Mouse (Mus musculus): Measurements from ENCODE around the gene Oprd1. TPM values are rescaled to one million over a fixed set of nuclear protein-coding genes. Genes with fewer than 3 reads are reported as not detected.

Gene Oprd1
- total and polyA plus RNA-seq, 3 experiments = 0.01 TPM; not detected in 2

- TF ChIP-seq RCOR1 (IDR thresholded peaks at IDR 0.05; ENCODE audit: low read depth, low read length) (no peak), MEF2A (IDR thresholded peaks at IDR 0.05; ENCODE audit: extremely low read depth, insufficient replicate concordance, low read depth, low read length, poor library complexity, severe bottlenecking) (no peak), MAZ (IDR thresholded peaks at IDR 0.05; ENCODE audit: low read depth, low read length) (no peak), POLR2AphosphoS2 (IDR thresholded peaks at IDR 0.05; ENCODE audit: low read length) (no peak), POLR2A (IDR thresholded peaks at IDR 0.05; ENCODE audit: control insufficient read depth in 1 of 2, insufficient read depth in 1 of 2, low read depth in 1 of 2, low read length in 2 of 2, poor library complexity in 1 of 2) (no peak), RAD21 (IDR thresholded peaks at IDR 0.05; ENCODE audit: low read depth, low read length) (no peak), TBP (IDR thresholded peaks at IDR 0.05; ENCODE audit: low read depth, low read length) (no peak), CHD2 (IDR thresholded peaks at IDR 0.05; ENCODE audit: low read length) (no peak), USF2 (IDR thresholded peaks at IDR 0.05; ENCODE audit: borderline replicate concordance in 1 of 2, insufficient read depth in 1 of 2, low read depth in 1 of 2, low read length in 2 of 2) (no peak), TAL1 (IDR thresholded peaks at IDR 0.05; ENCODE audit: low read length) (no peak), ETS1 (IDR thresholded peaks at IDR 0.05; ENCODE audit: low read depth, low read length) (no peak), MYC (IDR thresholded peaks at IDR 0.05; ENCODE audit: low read depth, low read length) (no peak)
- no peak for DNase-seq (ENCODE audit: low read depth, low spot score)
- Histone ChIP-seq H3K9ac (ENCODE audit: control insufficient read depth, low read depth, low read length, poor library complexity, severe bottlenecking) (no peak overlapping the region), H3K79me2 (ENCODE audit: control insufficient read depth, insufficient read depth, low read length, poor library complexity) (no peaks in the 10 kb centered on the region), H3K27ac (ENCODE audit: control insufficient read depth, low read depth, low read length) (no peak overlapping the region), H3K27me3 (ENCODE audit: control insufficient read depth in 1 of 2, insufficient read depth in 2 of 2, low read length in 2 of 2) (peaks cover 6 to 23% of the 10 kb centered on the region in 2 experiments), H3K9me3 (replicated peaks; ENCODE audit: insufficient read depth, low read length) (no peaks in the 10 kb centered on the region), H3K4me1 (ENCODE audit: control insufficient read depth in 1 of 2, insufficient read depth in 2 of 2, low read length in 2 of 2) (no peaks in the 10 kb centered on the region), H3K36me3 (ENCODE audit: control insufficient read depth in 1 of 2, insufficient read depth in 2 of 2, low read length in 2 of 2) (no peaks in the 10 kb centered on the region), H3K4me3 (ENCODE audit: control insufficient read depth in 1 of 2, insufficient read depth in 1 of 2, low read depth in 2 of 2, low read length in 2 of 2) (no peak overlapping the region)
These were observed 44.7 kb downstream of the Oprd1 start for GRCm38 (mm10) chr4:132099548-132099947.

- no peak overlapping the region for H3K9ac ChIP-seq (ENCODE audit: control insufficient read depth, low read depth, low read length, poor library complexity, severe bottlenecking)
- no peaks in the 10 kb centered on the region for H3K36me3 ChIP-seq (ENCODE audit: control insufficient read depth in 1 of 2, insufficient read depth in 2 of 2, low read length in 2 of 2)
- peaks cover 0 to 7% of the 10 kb centered on the region in 2 experiments; a peak in 3 of 4 replicates for H3K27me3 ChIP-seq (ENCODE audit: control insufficient read depth in 1 of 2, insufficient read depth in 2 of 2, low read length in 2 of 2)
- TF ChIP-seq POLR2AphosphoS5 (IDR thresholded peaks at IDR 0.05; ENCODE audit: borderline replicate concordance, low read depth, low read length) = no peak
- no peak for TF ChIP-seq TAL1 (IDR thresholded peaks at IDR 0.05; ENCODE audit: low read length)
- TF ChIP-seq ZNF384 (IDR thresholded peaks at IDR 0.05; ENCODE audit: low read depth, low read length) = no peak
- no peak for TF ChIP-seq RAD21 (IDR thresholded peaks at IDR 0.05; ENCODE audit: low read depth, low read length)
- TF ChIP-seq CHD2 (IDR thresholded peaks at IDR 0.05; ENCODE audit: low read length) = no peak
- TF ChIP-seq UBTF (IDR thresholded peaks at IDR 0.05; ENCODE audit: borderline replicate concordance, insufficient read depth, low read depth, low read length) = no peak
- TF ChIP-seq ZKSCAN1 (IDR thresholded peaks at IDR 0.05; ENCODE audit: low read depth, low read length) = no peak
- no peak for TF ChIP-seq CHD1 (IDR thresholded peaks at IDR 0.05; ENCODE audit: low read depth, low read length)
- TF ChIP-seq MAX (IDR thresholded peaks at IDR 0.05; ENCODE audit: low read length) = no peak
- TF ChIP-seq USF2 (IDR thresholded peaks at IDR 0.05; ENCODE audit: borderline replicate concordance in 1 of 2, insufficient read depth in 1 of 2, low read depth in 1 of 2, low read length in 2 of 2) = no peak
- TF ChIP-seq NRF1 (IDR thresholded peaks at IDR 0.05; ENCODE audit: insufficient read depth, low read depth, low read length, poor library complexity, severe bottlenecking) = no peak
- no peak for TF ChIP-seq E2F4 (IDR thresholded peaks at IDR 0.05; ENCODE audit: borderline replicate concordance, low read depth, low read length)
- TF ChIP-seq TCF12 (IDR thresholded peaks at IDR 0.05; ENCODE audit: low read depth, low read length) = no peak
- no peak for TF ChIP-seq NELFE (IDR thresholded peaks at IDR 0.05; ENCODE audit: low read depth, low read length)
- TF ChIP-seq MYC (IDR thresholded peaks at IDR 0.05; ENCODE audit: low read depth, low read length) = no peak
- no peak overlapping the region for H3K27ac ChIP-seq (ENCODE audit: control insufficient read depth, low read depth, low read length)
- H3K79me2 ChIP-seq (ENCODE audit: control insufficient read depth, insufficient read depth, low read length, poor library complexity) = no peaks in the 10 kb centered on the region
- H3K4me1 ChIP-seq (ENCODE audit: control insufficient read depth in 1 of 2, insufficient read depth in 2 of 2, low read length in 2 of 2) = no peaks in the 10 kb centered on the region
- DNase-seq (ENCODE audit: low read depth, low spot score) = no peak
- no peaks in the 10 kb centered on the region for H3K9me3 ChIP-seq (replicated peaks; ENCODE audit: insufficient read depth, low read length)
- no peak overlapping the region; a peak in 1 of 4 replicates for H3K4me3 ChIP-seq (ENCODE audit: control insufficient read depth in 1 of 2, insufficient read depth in 1 of 2, low read depth in 2 of 2, low read length in 2 of 2)
These were observed 49.2 kb downstream of the Oprd1 start for GRCm38 (mm10) chr4:132095043-132095442.
